Mouse (Mus musculus) monocyte, adult 5-6 weeks (primary cell): ENCODE results near the gene Taf10. TPM values are rescaled to one million over a fixed set of nuclear protein-coding genes. Genes with fewer than 3 reads are reported as not detected.
"Not testable (repeated sequence)": the region's sequence is repeated elsewhere in the genome, so short reads cannot be mapped to it uniquely, and the experiment has no call there.

ENCODE experiments used
- ATAC-seq: fragments of 153-309, 156-312 bp; replicated peaks from 2 replicates; pipeline ENCODE4 v1.8.0; 2017; ENCODE audit warnings: mild to moderate bottlenecking; ENCODE audit not compliant: low TSS enrichment, insufficient number of reproducible peaks, severe bottlenecking, poor library complexity, low FRiP score
- total RNA-seq: library from RNA; stranded (forward); fragments of 200-1000, 200-491, 200-594 nt; gene quantifications from 3 replicates; pipeline ENCODE4 v1.2.3, GENCODE M21; 2017

Taf10 gene
- total RNA-seq, 1 experiment from 2014 or later, result 113 TPM

DNA sequence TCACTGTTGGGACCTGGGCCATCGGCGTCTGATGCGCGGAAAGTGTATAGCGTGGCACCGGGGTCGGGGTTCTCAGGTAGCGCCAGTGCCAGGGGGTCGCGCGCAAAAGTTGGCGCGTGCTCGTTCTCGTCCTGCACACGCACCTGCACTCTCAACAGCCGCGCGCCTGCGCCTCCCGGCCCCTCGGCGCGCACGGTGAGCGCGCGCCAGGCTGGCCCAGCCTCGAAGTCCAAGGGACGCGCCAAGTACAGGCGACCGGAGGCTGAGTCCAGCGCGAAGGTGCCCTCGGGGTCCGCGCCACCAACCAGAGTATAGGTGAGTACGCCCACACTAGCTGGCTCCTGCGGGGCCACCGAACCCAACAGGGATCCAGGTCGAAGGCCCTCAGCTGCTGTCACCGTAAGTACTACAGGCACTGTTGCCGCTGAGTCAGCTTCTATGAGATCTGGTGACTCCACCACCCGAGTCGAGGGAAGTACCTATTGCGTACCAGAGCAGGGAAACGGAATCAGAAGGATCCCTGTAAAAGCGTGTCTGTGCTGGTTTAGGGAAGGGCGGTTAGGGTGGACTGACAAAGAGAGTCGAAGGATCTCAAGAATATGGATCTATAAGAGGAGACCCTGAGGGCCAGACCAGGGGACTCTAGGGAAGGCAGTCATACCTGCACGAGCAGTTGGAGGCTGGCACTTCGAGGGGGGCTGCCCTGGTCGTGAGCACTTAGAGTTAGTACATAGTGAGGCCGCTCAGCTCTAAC lies 18.5 kb upstream of the Taf10 start:
- no peak for ATAC-seq

DNA sequence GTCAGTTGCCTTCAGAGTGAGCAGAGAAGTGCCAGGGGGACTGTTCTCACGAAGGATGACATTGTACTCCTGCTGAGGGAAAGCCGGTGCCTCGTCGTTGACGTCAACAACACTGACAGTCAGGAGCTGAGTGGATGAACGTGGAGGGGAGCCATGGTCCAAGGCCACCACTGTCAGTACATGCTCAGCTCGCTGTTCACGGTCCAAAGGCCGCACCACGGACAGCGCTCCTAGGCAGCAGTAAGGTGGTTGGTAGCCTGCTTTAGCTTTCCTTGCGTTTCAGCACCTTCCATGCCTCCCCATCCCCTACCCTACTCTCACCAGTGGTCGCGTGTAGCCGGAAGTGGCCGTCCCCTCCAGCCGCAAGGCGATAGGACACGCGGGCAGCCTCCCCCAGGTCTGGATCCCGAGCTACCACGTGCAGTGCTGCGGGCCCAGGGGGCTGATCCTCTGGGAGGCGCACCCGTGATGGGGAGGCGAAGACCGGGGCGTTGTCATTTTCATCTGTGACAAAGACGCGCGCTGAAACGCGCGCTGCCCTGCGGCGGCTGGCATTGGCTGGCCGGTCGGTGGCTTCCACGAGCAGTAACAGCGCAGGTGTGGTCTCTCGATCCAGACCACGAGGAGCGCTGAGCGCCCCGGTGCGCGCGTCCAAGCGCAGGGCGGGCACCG lies 17.8 kb upstream of the Taf10 start:
- no peak for ATAC-seq

- ATAC-seq, result no peak
Measured at GRCm38 (mm10) chr7:105753281-105753680, 9.1 kb upstream of the Taf10 start.

DNA sequence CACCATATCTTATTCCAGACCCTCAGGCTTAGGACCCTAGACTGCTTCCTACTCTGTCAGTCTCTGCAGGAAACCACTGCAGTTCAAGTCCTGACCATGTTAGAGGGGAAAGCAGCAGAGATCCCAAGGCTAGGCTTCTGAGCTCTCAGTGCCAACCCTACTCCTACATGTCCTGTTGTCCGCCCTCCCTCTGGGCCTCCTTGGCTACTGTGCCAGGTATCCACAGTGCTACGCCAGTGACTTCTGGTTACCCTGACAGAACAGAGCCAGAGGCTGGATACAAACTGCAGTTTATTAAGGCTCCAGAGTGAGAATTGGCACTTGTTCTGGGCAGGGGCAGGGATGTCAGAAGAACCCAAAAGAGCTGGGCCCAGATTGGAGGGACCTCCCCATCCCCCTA lies 8.6 kb upstream of the Taf10 start:
- no peak for ATAC-seq

- ATAC-seq, result peak; percentile 93
Measured at GRCm38 (mm10) chr7:105751491-105752433, 7.6 kb upstream of the Taf10 start, which contains the start of gene Tpp1. Tpp1 (minus strand) TSS chr7:105752235.

- ATAC-seq, result no peak
Measured at GRCm38 (mm10) chr7:105747776-105748175, 3.6 kb upstream of the Taf10 start.

DNA sequence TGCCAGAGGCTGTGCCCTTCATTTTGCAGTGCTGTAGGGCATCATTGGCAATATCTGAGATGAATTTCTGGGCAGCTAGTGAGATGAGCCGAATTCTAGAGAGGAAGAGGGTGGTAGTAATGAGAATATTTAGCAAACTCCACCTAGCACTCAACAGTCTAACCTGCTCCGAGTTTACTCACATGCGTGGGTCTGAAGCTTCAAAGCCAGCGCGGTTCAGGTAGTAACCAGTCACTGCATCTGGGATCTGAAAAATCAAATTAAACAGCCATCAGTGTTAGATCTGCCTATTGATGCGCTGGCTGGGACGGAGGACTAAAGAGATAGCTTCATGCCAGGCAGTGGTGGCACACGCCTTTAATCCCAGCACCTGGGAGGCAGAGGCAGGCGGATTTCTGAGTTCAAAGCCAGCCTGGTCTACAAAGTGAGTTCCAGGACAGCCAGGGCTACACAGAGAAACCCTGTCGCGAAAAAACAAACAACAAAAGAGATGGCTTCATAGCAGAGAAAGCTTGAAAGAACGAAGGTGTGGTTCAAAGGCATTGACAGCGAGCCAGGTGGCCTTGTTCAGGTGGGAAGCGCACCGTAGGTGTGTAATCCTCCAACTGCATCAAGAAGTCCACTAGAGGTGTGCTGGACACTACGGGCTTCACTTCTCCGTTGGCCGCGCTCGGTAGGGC lies 775 bp downstream of the Taf10 start:
- ATAC-seq, result not testable (repeated sequence)

GRCm38 (mm10) chr7:105742539-105743215 lies 1.5 kb downstream of the Taf10 start:
- not testable (repeated sequence) for ATAC-seq

- ATAC-seq, result no peak
Measured at GRCm38 (mm10) chr7:105741978-105742377, 2.2 kb downstream of the Taf10 start.

DNA sequence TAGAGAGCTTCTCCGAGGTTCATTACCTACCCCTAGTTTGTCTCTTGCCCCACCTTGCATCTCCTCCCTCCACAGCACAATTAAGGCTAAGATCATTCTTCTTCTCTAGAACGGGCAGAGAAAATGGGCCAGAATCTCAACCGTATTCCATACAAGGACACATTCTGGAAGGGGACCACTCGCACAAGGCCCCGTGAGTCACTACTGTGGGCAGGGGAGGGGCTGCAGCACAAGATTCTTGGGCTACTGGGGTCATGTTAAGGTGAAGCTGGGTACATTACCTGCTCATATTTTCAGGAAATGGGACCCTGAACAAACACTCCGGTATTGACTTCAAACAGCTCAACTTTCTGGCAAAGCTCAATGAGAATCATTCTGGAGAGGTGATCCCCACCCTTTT lies 3.3 kb downstream of the Taf10 start:
- ATAC-seq, result no peak

- ATAC-seq, result no peak
Measured at GRCm38 (mm10) chr7:105740089-105740795, 3.9 kb downstream of the Taf10 start.

DNA sequence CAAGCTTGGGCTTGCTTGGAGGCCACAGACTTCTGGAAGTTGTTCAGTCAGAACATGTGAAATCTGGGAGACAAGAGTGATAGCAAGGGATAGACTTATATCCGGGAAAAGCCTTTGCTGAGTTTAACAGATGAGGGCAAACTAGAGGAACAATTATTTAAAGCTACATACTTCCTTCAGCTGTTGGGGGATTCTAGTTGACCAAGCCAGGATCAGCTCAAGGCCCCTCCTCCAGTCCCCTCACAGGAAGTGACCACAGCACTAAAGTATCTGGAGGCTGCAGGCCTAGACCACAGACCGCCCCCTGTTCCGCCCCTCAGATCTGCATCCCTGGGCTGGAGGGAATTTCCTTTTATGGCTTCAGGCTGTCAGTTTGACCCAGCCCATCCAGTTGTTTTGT lies 5.2 kb downstream of the Taf10 start:
- no peak for ATAC-seq

DNA sequence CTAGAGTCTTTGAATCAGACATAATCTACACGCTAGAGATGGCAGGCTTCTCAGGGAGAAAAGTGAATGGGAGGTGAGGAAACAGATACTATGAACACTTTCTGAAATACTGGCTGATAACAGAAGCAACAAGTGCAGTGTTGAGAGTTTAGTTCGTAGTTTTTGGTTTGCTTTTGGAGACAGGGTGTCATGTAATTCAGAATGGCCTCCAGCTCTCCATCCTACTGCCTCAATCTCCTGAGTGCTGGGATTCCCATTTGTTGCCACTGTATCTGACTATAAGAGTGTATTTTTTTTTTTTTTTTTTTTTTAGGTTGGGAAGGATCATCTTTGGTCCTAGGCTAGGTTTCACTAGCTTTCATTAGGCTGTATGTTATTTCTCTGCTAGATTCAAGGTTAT lies 5.9 kb downstream of the Taf10 start:
- no peak for ATAC-seq

DNA sequence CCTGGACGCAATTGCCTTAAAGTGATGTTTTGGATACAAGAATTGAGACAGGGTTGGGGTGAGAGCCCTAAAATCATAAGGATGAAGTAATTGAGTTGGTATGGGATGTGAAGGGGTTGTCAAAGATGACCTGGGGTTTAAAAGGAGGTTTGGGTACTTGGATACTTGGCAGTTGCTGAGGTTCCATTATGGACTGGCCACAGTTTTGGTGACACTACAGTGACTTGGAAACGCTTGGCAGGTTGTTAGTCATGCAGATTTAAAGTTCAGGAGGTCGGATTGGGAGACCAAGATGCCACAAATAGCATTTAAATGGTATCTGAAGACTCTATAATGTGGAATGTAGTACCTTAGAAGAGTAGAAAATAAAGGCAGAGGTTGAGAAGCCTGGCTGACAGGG lies 6.5 kb downstream of the Taf10 start:
- ATAC-seq, result no peak

GRCm38 (mm10) chr7:105736911-105737521 lies 7.1 kb downstream of the Taf10 start, which contains the start of gene Rrp8:
Rrp8 (minus strand) TSS chr7:105737385.
- ATAC-seq, result no peak; the same call in 1 of the 2 replicates

- peak; percentile 92 for ATAC-seq
Measured at GRCm38 (mm10) chr7:105736264-105736901, 7.8 kb downstream of the Taf10 start, which contains the start of gene Ilk. Ilk (plus strand) TSS chr7:105736592.

DNA sequence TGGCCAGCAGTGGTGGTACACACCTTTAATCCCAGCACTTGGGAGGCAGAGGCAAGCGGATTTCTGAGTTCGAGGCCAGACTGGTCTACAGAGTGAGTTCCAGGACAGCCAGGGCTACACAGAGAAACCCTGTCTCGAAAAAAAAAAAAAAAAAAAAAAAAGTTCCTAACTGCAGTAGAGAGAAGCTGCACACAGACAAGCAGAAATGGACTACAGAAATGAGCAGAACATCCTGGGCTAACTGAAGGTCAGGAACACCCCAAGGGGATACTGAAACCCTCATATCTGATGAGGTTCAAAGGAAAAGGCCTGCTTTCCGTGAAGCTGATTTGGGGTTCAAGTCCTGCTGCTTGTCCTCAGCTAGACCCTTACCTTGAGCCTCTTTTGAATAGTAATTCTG lies 8.7 kb downstream of the Taf10 start:
- not testable (repeated sequence) for ATAC-seq
